Mouse (Mus musculus) stomach, embryonic 14.5 days (tissue): ENCODE results near the gene Olfr878. TPM values are rescaled to one million over a fixed set of nuclear protein-coding genes. Genes with fewer than 3 reads are reported as not detected.

ENCODE experiments used
- ATAC-seq: fragments of 200-750 bp; cut with Nextera tagmentation; 2 replicates; pipeline ENCODE4 v1.8.0; 2017; ENCODE audit warnings: low read depth, moderate TSS enrichment; ENCODE audit not compliant: insufficient number of reproducible peaks, insufficient read depth, low FRiP score
- H3K27ac ChIP-seq: fragments of 300-500 bp; sonication (generic); 2 replicates; pipeline ENCODE4 v1.5.1; 2014; ENCODE audit warnings: mild to moderate bottlenecking, low read length, moderate library complexity, mixed read lengths
- H3K27me3 ChIP-seq: fragments of 300-500 bp; sonication (generic); 2 replicates; pipeline ENCODE4 v1.6.1; 2014; ENCODE audit warnings: low read length, control low read depth, mixed read lengths; ENCODE audit not compliant: control insufficient read depth, insufficient read depth
- H3K36me3 ChIP-seq: fragments of 300-500 bp; sonication (generic); 2 replicates; pipeline ENCODE4 v1.6.1; 2014; ENCODE audit warnings: mild to moderate bottlenecking, control low read depth, low read length, moderate library complexity, mixed read lengths; ENCODE audit not compliant: control insufficient read depth, insufficient read depth
- H3K4me1 ChIP-seq: fragments of 300-500 bp; sonication (generic); 2 replicates; pipeline ENCODE4 v1.6.1; 2014; ENCODE audit warnings: low read length, control low read depth, mixed read lengths; ENCODE audit not compliant: control insufficient read depth, insufficient read depth
- H3K4me2 ChIP-seq: fragments of 300-500 bp; sonication (generic); replicated peaks from 2 replicates; pipeline ENCODE4 v1.6.1; 2014; ENCODE audit warnings: low read depth, low read length, control low read depth
- H3K4me3 ChIP-seq: fragments of 300-500 bp; sonication (generic); 2 replicates; pipeline ENCODE4 v1.5.1; 2014; ENCODE audit warnings: low read depth, low read length, control low read depth
- H3K9ac ChIP-seq: fragments of 300-500 bp; sonication (generic); replicated peaks from 2 replicates; pipeline ENCODE4 v1.6.1; 2014; ENCODE audit warnings: low read depth, mild to moderate bottlenecking, control low read depth, low read length, moderate library complexity, mixed read lengths
- H3K9me3 ChIP-seq: fragments of 300-500 bp; sonication (generic); 2 replicates; pipeline ENCODE4 v1.6.1; 2016; ENCODE audit warnings: low read depth, low read length, control low read depth; ENCODE audit not compliant: control insufficient read depth
- WGBS: fragments of 180-500 bp; shearing (Covaris S2); extraction: QIAGEN DNeasy Blood & Tissue Kit; methylation state at CpG from one replicate; pipeline ENCODE4 v1.1.7; 2014; 5-methylcytosine and 5-hydroxymethylcytosine counted together
- polyA plus RNA-seq: library from polyadenylated mRNA; unstranded; fragments of >200 nt; fragmentation: Nextera tagmentation; extraction: Ambion mirVana; gene quantifications from 2 replicates; pipeline ENCODE4 v1.2.1, GENCODE M21; 2014

Olfr878 gene
- not detected in 2 replicates for polyA plus RNA-seq

DNA sequence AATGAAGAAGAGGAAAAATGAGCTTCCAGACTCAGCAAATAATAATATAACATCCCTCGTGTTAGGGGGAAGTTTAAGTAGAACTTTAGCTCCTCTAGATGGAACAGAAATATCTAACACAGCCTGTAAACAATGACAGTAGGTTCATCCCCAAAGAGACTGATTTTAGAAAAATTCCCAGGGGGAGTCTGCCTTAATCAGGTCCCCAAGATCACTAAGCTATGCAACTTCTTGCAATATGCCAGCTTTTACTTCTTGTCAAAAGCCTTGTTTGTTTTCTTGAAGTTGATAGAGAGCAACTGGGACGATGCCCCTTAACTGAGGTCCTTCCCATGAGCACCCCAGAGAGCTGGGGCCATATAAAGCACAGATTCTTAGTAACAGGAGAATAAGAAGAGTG is at the start of gene Olfr878:
Gene Olfr878 (plus strand): TSS at position 301 of the 400 bp plus-strand sequence.
- 73% methylated on average over 2 of the region's 2 CpGs for WGBS
- Histone ChIP-seq H3K9ac (no peak within 1 kb of the TSS), H3K27ac (no peak within 1 kb of the TSS), H3K4me1 (no peaks in the 10 kb centered on the region), H3K4me2 (no peak within 1 kb of the TSS), H3K27me3 (no peaks in the 10 kb centered on the region), H3K36me3 (no peaks in the 10 kb centered on the region), H3K4me3 (no peak within 1 kb of the TSS), H3K9me3 (no peaks in the 10 kb centered on the region)
- no peak for ATAC-seq

DNA sequence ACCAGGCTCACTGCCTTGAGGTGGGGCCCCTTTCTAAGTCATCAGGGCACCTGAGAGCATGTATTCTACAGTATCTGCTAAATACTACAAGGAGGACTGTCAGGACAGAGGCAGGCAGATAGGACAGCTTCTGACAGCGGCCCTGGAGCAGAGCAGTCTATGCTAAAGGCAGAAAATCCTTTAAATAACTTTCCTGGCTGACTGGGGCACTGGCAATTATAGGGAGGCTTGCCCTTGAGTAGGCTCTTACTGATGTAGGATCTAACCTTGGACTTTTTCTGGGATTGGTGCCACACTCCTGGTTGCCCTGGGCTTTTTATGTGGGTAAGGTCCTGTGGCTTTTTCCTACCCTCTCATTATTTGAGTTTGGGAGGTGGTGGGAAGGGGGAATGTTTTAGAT is 47.4 kb upstream of the Olfr878 start:
- H3K9ac ChIP-seq, result no peak overlapping the region
- ATAC-seq, result no peak
- H3K9me3 ChIP-seq, result no peaks in the 10 kb centered on the region
- no peaks in the 10 kb centered on the region for H3K36me3 ChIP-seq
- H3K4me3 ChIP-seq, result no peak overlapping the region
- H3K27ac ChIP-seq, result no peak overlapping the region
- H3K4me2 ChIP-seq, result no peak overlapping the region
- 52% methylated on average over 1 of the region's 1 CpGs for WGBS
- H3K4me1 ChIP-seq, result no peaks in the 10 kb centered on the region
- no peaks in the 10 kb centered on the region for H3K27me3 ChIP-seq

DNA sequence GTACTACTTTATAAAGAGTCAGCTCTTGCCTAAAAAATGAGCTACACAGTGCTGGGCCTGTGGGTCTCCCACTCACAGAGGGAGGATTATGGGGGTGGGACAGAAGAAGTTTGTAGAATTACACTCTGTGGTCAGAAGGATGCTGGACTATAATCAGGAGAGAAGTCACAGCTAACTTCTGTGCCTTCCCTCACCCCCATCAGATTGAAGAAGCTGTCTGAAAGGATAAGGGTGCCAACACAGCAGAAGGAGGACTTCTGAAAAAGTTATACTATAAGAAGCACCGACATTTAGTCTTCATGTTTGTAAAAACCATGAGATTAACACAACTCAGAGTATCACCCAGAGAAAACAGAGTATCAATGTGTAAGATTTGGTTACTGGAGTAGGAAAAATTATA is 46.5 kb upstream of the Olfr878 start:
- no peak overlapping the region for H3K4me2 ChIP-seq
- no peaks in the 10 kb centered on the region for H3K36me3 ChIP-seq
- H3K27ac ChIP-seq, result no peak overlapping the region
- H3K27me3 ChIP-seq, result no peaks in the 10 kb centered on the region
- ATAC-seq, result no peak
- H3K4me3 ChIP-seq, result no peak overlapping the region
- 57% methylated on average over 1 of the region's 1 CpGs for WGBS
- no peaks in the 10 kb centered on the region for H3K9me3 ChIP-seq
- no peaks in the 10 kb centered on the region for H3K4me1 ChIP-seq
- no peak overlapping the region for H3K9ac ChIP-seq

DNA sequence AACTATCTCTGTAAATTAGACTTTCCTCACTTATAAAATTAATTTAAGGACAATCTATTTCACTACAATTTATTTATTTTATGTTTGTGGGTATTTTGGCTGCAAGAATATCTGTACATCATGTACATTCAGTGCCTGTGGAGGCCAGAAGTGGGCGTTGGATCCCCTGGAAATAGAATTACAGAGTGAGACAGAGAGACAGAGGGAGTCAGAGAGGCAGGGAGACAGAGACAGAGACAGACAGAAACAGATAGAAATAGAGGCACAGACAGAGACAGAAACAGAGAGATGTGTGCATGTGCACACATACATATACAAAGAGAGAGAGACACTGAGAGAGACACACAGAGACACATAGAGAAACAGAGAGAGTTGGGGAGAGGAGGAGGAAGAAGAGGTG is 46.1 kb upstream of the Olfr878 start:
- Histone ChIP-seq H3K9ac (no peak overlapping the region), H3K4me3 (no peak overlapping the region), H3K27me3 (no peaks in the 10 kb centered on the region), H3K4me1 (no peaks in the 10 kb centered on the region), H3K27ac (no peak overlapping the region), H3K9me3 (no peaks in the 10 kb centered on the region), H3K36me3 (no peaks in the 10 kb centered on the region), H3K4me2 (no peak overlapping the region)
- 51% methylated on average over 1 of the region's 1 CpGs for WGBS
- no peak for ATAC-seq

DNA sequence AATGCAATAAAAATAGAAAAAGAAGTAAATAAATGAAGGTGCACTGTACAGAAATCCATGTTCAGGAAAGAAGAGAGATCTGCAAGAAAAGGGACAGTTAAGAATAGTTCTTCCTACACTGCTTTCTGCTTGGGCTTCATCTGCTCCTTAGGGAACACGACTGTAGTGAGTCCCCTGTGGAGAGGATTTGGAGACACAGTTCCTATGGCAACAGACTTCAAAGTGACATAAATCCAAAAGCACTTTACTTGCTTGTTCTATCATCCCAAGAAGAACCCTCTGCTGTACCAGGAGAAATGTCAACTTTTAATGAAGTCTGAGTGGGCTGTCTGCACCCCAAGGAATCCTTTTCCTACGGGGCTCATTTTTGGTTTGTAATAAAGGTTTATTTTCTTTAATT is 26.7 kb upstream of the Olfr878 start:
- whole genome bisulfite sequencing, result 30% methylated on average over 2 of the region's 2 CpGs
- Histone ChIP-seq H3K27ac (no peak overlapping the region), H3K27me3 (no peaks in the 10 kb centered on the region), H3K4me3 (no peak overlapping the region), H3K4me2 (no peak overlapping the region), H3K9ac (no peak overlapping the region), H3K4me1 (no peaks in the 10 kb centered on the region), H3K36me3 (no peaks in the 10 kb centered on the region), H3K9me3 (no peaks in the 10 kb centered on the region)
- ATAC-seq, result no peak

DNA sequence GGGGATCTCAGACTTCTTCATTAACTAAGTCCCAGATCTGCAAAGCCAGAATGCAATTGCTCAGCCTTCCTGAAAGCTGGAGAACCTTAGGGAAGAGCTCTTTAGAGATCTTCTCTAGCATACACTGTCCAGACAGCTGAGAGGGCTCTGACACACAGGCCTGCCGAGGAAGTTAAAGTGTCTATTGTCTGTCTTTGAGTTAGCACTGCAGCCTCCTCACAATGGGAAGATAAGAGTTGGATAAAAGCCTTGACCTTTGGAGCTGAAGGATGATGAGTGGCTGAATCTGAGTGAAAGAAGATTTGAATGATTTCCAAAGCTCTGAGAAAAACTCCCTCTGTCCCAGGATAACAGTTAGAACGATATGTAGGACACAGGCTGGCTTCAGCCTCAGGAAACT is 21.0 kb upstream of the Olfr878 start, which contains the start of gene Olfr145:
Gene Olfr145 (plus strand): TSS at position 64 of the 400 bp plus-strand sequence.
- H3K9ac ChIP-seq, result no peak within 1 kb of the TSS
- no peak within 1 kb of the TSS for H3K4me3 ChIP-seq
- no peaks in the 10 kb centered on the region for H3K4me1 ChIP-seq
- 44% methylated on average over 2 of the region's 2 CpGs for WGBS
- H3K36me3 ChIP-seq, result no peaks in the 10 kb centered on the region
- H3K4me2 ChIP-seq, result no peak within 1 kb of the TSS
- no peaks in the 10 kb centered on the region for H3K9me3 ChIP-seq
- H3K27me3 ChIP-seq, result no peaks in the 10 kb centered on the region
- H3K27ac ChIP-seq, result no peak within 1 kb of the TSS
- ATAC-seq, result no peak

DNA sequence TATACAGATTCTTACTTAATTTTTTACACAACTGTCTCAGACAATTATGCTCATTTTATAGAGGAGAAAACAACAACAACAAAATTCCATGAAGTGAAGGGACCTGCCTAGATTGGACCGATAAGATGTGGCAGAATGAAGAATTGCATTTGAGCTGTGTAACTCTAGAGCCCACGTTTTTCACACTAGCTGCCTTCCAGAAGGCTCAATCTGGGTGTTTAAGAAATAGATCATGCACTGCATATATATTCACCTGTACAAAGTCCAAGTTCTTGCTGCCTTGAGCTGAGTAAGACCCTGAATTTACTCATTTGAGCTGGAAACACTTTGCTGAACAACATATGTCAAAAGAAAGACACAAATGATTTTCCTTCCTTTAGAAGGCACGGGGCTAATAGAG is 12.1 kb upstream of the Olfr878 start:
- Histone ChIP-seq H3K36me3 (no peaks in the 10 kb centered on the region), H3K27me3 (no peaks in the 10 kb centered on the region), H3K4me2 (no peak overlapping the region), H3K4me3 (no peak overlapping the region), H3K27ac (no peak overlapping the region), H3K9ac (no peak overlapping the region), H3K4me1 (no peaks in the 10 kb centered on the region), H3K9me3 (no peaks in the 10 kb centered on the region)
- ATAC-seq, result no peak
- WGBS, result 55% methylated on average over 3 of the region's 3 CpGs

DNA sequence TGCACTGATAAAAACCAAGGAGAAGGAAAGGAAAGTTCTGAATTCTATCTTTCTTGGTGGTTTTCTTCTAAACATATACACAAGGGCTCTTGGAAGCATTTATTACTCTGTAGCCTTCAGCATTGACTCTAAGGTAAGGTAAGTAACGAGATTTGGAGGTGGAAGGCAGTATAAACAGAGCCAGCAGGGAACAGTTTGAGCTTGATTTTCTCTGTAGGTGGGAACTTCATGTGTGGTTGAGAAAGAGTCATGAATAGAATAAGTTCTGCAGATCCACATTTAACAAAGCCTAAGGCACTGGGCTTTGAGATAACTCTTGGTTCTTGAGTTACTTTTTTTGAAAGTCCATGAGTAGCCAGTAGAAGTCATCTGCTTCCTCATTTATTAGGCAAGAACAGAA is 378 bp downstream of the Olfr878 start:
- 53% methylated on average over 1 of the region's 1 CpGs for whole genome bisulfite sequencing
- Histone ChIP-seq H3K4me1 (no peaks in the 10 kb centered on the region), H3K27ac (no peak overlapping the region), H3K36me3 (no peaks in the 10 kb centered on the region), H3K9ac (no peak overlapping the region), H3K27me3 (no peaks in the 10 kb centered on the region), H3K9me3 (no peaks in the 10 kb centered on the region), H3K4me3 (no peak overlapping the region), H3K4me2 (no peak overlapping the region)
- ATAC-seq, result no peak

DNA sequence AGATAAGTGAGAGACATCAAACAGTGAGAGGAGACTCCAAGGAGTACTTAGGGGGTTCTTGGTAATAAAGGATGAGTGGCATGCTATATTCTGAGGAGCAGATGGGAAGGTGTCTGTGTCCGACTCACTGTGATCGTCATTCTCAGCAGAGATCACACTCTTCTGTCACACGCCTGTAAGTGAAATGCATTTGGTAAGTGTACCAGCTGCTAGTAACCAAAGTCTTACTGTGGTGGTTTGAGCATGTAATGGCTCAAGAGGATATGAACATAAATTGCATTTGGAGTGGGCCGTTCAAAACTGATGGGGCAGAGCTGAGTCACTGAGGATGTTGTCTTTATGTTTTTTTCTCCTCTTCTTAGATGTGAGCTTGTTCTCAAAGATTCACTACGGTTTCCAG is 6.6 kb downstream of the Olfr878 start:
- no peak for ATAC-seq
- no peak overlapping the region for H3K4me2 ChIP-seq
- no peaks in the 10 kb centered on the region for H3K4me1 ChIP-seq
- H3K4me3 ChIP-seq, result no peak overlapping the region
- H3K36me3 ChIP-seq, result no peaks in the 10 kb centered on the region
- no peak overlapping the region for H3K27ac ChIP-seq
- H3K9ac ChIP-seq, result no peak overlapping the region
- H3K9me3 ChIP-seq, result no peaks in the 10 kb centered on the region
- H3K27me3 ChIP-seq, result no peaks in the 10 kb centered on the region
- 74% methylated on average over 5 of the region's 5 CpGs for WGBS
